Mouse (Mus musculus): ENCODE results near the gene Mettl14.
"Not testable (repeated sequence)": the region's sequence is repeated elsewhere in the genome, so short reads cannot be mapped to it uniquely, and the experiment has no call there.

Mettl14 gene

GRCm38 (mm10) chr3:123366820-123367219 lies 19.1 kb downstream of the Mettl14 start:
- not testable (repeated sequence) for DNase-seq (ENCODE audit: low spot score)

GRCm38 (mm10) chr3:123356377-123356991 lies 29.4 kb downstream of the Mettl14 start:
- DNase-seq (ENCODE audit: low spot score): no peak

- no peak for DNase-seq (ENCODE audit: low spot score)
These were observed 31.5 kb downstream of the Mettl14 start for GRCm38 (mm10) chr3:123354388-123354787.

- no peak for DNase-seq (ENCODE audit: low spot score)
These were observed 32.2 kb downstream of the Mettl14 start for GRCm38 (mm10) chr3:123353661-123354060.

GRCm38 (mm10) chr3:123353183-123353582 lies 32.7 kb downstream of the Mettl14 start:
- DNase-seq (ENCODE audit: low spot score): no peak

- DNase-seq (ENCODE audit: low spot score): no peak
These were observed 34.4 kb downstream of the Mettl14 start for GRCm38 (mm10) chr3:123351519-123351918.

GRCm38 (mm10) chr3:123350602-123351001 lies 35.3 kb downstream of the Mettl14 start:
- DNase-seq (ENCODE audit: low spot score): no peak

- no peak for DNase-seq (ENCODE audit: low spot score)
These were observed 37.7 kb downstream of the Mettl14 start for GRCm38 (mm10) chr3:123348080-123348802.

- DNase-seq (ENCODE audit: low spot score): no peak
These were observed 42.2 kb downstream of the Mettl14 start for GRCm38 (mm10) chr3:123343690-123344089.

- no peak for DNase-seq (ENCODE audit: low spot score)
These were observed 44.9 kb downstream of the Mettl14 start for GRCm38 (mm10) chr3:123341049-123341448.

GRCm38 (mm10) chr3:123338666-123339195 lies 47.2 kb downstream of the Mettl14 start:
- DNase-seq (ENCODE audit: low spot score): no peak

- no peak for DNase-seq (ENCODE audit: low spot score)
These were observed 48.1 kb downstream of the Mettl14 start for GRCm38 (mm10) chr3:123337853-123338252.

- no peak for DNase-seq (ENCODE audit: low spot score)
These were observed 49.0 kb downstream of the Mettl14 start for GRCm38 (mm10) chr3:123336951-123337350.

- no peak for DNase-seq (ENCODE audit: low spot score)
These were observed 49.5 kb downstream of the Mettl14 start for GRCm38 (mm10) chr3:123336455-123336854.

- DNase-seq (ENCODE audit: low spot score): no peak
These were observed 50.4 kb downstream of the Mettl14 start for GRCm38 (mm10) chr3:123335480-123335879.

GRCm38 (mm10) chr3:123334947-123335346 lies 51.0 kb downstream of the Mettl14 start:
- DNase-seq (ENCODE audit: low spot score): no peak

- no peak for DNase-seq (ENCODE audit: low spot score)
These were observed 52.9 kb downstream of the Mettl14 start for GRCm38 (mm10) chr3:123333055-123333424.

- no peak for DNase-seq (ENCODE audit: low spot score)
These were observed 53.4 kb downstream of the Mettl14 start for GRCm38 (mm10) chr3:123332330-123333054.

- no peak for DNase-seq (ENCODE audit: low spot score)
These were observed 55.7 kb downstream of the Mettl14 start for GRCm38 (mm10) chr3:123330221-123330620.

- DNase-seq (ENCODE audit: low spot score): no peak
These were observed 56.7 kb downstream of the Mettl14 start for GRCm38 (mm10) chr3:123329251-123329650.

GRCm38 (mm10) chr3:123324326-123324725 lies 61.6 kb downstream of the Mettl14 start:
- no peak for DNase-seq (ENCODE audit: low spot score)

GRCm38 (mm10) chr3:123322147-123322546 lies 63.8 kb downstream of the Mettl14 start:
- peak; percentile 33 for DNase-seq (ENCODE audit: low spot score)

- DNase-seq (ENCODE audit: low spot score): no peak
These were observed 64.3 kb downstream of the Mettl14 start for GRCm38 (mm10) chr3:123321612-123322011.

All from left cerebral cortex, adult 11 months (tissue).